Mouse (Mus musculus) cortical plate, adult 2 months (tissue): ENCODE measurements at regions not wholly inside any gene's neighbourhood (a gene's known extent, or its start where the extent isn't known, plus 50 kb on each side); places are given as distances from the start of the nearest gene placed in this dataset.

Source experiments
- CTCF ChIP-seq: fragments of 200-500 bp; IDR thresholded peaks from 2 replicates; pipeline ENCODE4 v1.5.1; 2011; ENCODE audit warnings: mild to moderate bottlenecking, control low read depth, low read length; ENCODE audit not compliant: insufficient read depth; ENCODE audit errors: extremely low read depth
- POLR2A ChIP-seq: fragments of 200-500 bp; IDR thresholded peaks from 2 replicates; pipeline ENCODE4 v1.6.1; 2011; ENCODE audit warnings: mild to moderate bottlenecking, low read length, control low read depth; ENCODE audit not compliant: insufficient read depth; ENCODE audit errors: extremely low read depth

DNA sequence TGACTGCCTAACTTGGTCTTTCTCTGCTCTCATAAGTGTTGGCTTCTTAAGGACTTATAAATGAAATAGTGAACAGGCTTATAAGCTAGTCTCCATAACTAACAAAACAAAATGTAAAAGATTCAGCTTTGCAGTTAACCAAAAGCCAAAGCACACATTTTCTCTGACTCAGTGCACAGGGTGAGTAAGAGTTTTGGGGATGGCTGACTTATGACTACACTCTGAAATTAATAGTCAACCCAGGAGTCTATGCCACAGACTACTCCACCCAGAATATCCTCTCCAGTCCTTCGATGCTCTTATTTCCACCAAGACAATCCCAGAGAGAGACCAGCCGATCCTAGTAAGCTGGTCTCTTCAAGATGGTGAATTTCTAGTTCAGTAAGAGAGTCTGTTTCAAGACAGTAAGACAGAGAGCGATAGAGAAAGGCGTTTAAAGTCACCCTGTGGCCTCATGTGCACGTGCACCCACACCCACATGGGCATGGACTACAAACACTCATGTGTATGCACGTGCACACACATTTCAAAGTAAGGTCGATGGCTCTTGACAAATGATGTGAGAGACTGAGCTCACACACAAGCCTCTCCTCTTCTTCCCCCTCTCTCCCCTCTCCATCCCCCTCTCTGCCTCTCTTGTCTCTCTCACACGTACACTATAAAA is 351.2 kb upstream of the Pmfbp1 start:
- TF ChIP-seq POLR2A (no peak), CTCF (no peak)
